Mouse (Mus musculus) embryonic fibroblast, embryonic 13.5 days (primary cell): ENCODE measurements around the gene Cyp2b23.

Experiments used
- CTCF ChIP-seq: IDR thresholded peaks from 2 replicates; pipeline ENCODE4 v1.5.1; 2011; ENCODE audit warnings: mild to moderate bottlenecking, control low read depth, low read length, moderate library complexity, borderline replicate concordance; ENCODE audit not compliant: insufficient read depth
- POLR2A ChIP-seq: IDR thresholded peaks from 2 replicates; pipeline ENCODE4 v1.6.1; 2011; ENCODE audit warnings: low read depth, mild to moderate bottlenecking, control low read depth, low read length, moderate library complexity

- TF ChIP-seq CTCF: no peak
- no peak for TF ChIP-seq POLR2A
Measured at GRCm38 (mm10) chr7:26707061-26707460, 20.8 kb upstream of the Cyp2b23 start.
